Mouse (Mus musculus) midbrain, embryonic 11.5 days (tissue): ENCODE data around the gene Hp. TPM values are rescaled to one million over a fixed set of nuclear protein-coding genes. Genes with fewer than 3 reads are reported as not detected.

Source experiments
- ATAC-seq: fragments of 200-750 bp; cut with Nextera tagmentation; 2 replicates; pipeline ENCODE4 v1.8.0; 2017; ENCODE audit warnings: moderate TSS enrichment, moderate library complexity; ENCODE audit not compliant: low FRiP score
- DNase-seq: peaks from one replicate; pipeline ENCODE4 v3.0.0; 2015; ENCODE audit warnings: low spot score; ENCODE audit errors: missing footprints
- H3K27ac ChIP-seq: fragments of 300-500 bp; sonication (generic); 2 replicates; pipeline ENCODE4 v1.5.1; 2014; ENCODE audit warnings: low read depth, low read length
- H3K27me3 ChIP-seq: fragments of 300-500 bp; sonication (generic); 2 replicates; pipeline ENCODE4 v1.6.1; 2014; ENCODE audit warnings: mild to moderate bottlenecking, low read length, moderate library complexity, mixed read lengths; ENCODE audit not compliant: control insufficient read depth, insufficient read depth
- H3K36me3 ChIP-seq: fragments of 300-500 bp; sonication (generic); 2 replicates; pipeline ENCODE4 v1.6.1; 2014; ENCODE audit warnings: mild to moderate bottlenecking, low read length, moderate library complexity, mixed read lengths; ENCODE audit not compliant: control insufficient read depth, insufficient read depth
- H3K4me1 ChIP-seq: fragments of 300-500 bp; sonication (generic); 2 replicates; pipeline ENCODE4 v1.6.1; 2014; ENCODE audit warnings: low read length; ENCODE audit not compliant: control insufficient read depth, insufficient read depth
- H3K4me2 ChIP-seq: fragments of 300-500 bp; sonication (generic); 2 replicates; pipeline ENCODE4 v1.6.1; 2014; ENCODE audit warnings: mild to moderate bottlenecking, moderate library complexity
- H3K4me3 ChIP-seq: fragments of 300-500 bp; sonication (generic); 2 replicates; pipeline ENCODE4 v1.5.1; 2014; ENCODE audit warnings: low read depth, low read length
- H3K9ac ChIP-seq: fragments of 300-500 bp; sonication (generic); 2 replicates; pipeline ENCODE4 v1.6.1; 2014; ENCODE audit warnings: low read length
- H3K9me3 ChIP-seq: fragments of 300-500 bp; sonication (generic); 2 replicates; pipeline ENCODE4 v1.6.1; 2016; ENCODE audit warnings: low read length; ENCODE audit not compliant: control insufficient read depth
- WGBS: fragments of 180-500 bp; shearing (Covaris S2); extraction: QIAGEN DNeasy Blood & Tissue Kit; methylation state at CpG from one replicate; pipeline ENCODE4 v1.1.7; 2014; 5-methylcytosine and 5-hydroxymethylcytosine counted together
- polyA plus RNA-seq: library from polyadenylated mRNA; unstranded; fragments of >200 nt; fragmentation: Nextera tagmentation; extraction: Ambion mirVana; gene quantifications from 2 replicates; pipeline ENCODE4 v1.2.1, GENCODE M21; 2014

The Hp gene
- polyA plus RNA-seq, 1 experiment from 2014 or later = 0.33 TPM

GRCm38 (mm10) chr8:109595854-109596253, 16.9 kb upstream of the Hp start:
- Histone ChIP-seq H3K36me3 (peaks cover 3% of the 10 kb centered on the region; the same call in 1 of the 2 replicates), H3K4me2 (no peak overlapping the region)

GRCm38 (mm10) chr8:109593117-109593788, 14.3 kb upstream of the Hp start:
- WGBS = 81% methylated on average over 6 of the region's 6 CpGs
- no peaks in the 10 kb centered on the region for H3K4me1 ChIP-seq
- H3K4me2 ChIP-seq = no peak overlapping the region
- H3K27ac ChIP-seq = no peak overlapping the region
- H3K9ac ChIP-seq = no peak overlapping the region
- H3K9me3 ChIP-seq = no peaks in the 10 kb centered on the region
- H3K4me3 ChIP-seq = no peak overlapping the region
- no peaks in the 10 kb centered on the region for H3K36me3 ChIP-seq
- DNase-seq (no peak), ATAC-seq (no peak)
- no peaks in the 10 kb centered on the region for H3K27me3 ChIP-seq

More at GRCm38 (mm10) chr8:109595854-109596253, 16.9 kb upstream of the Hp start:
- WGBS = 57% methylated on average over 8 of the region's 8 CpGs
- Histone ChIP-seq H3K27ac (no peak overlapping the region), H3K4me1 (no peaks in the 10 kb centered on the region), H3K9me3 (no peaks in the 10 kb centered on the region), H3K9ac (no peak overlapping the region), H3K27me3 (no peaks in the 10 kb centered on the region), H3K4me3 (no peak overlapping the region)
- DNase-seq (peak; percentile 86), ATAC-seq (no peak)

GRCm38 (mm10) chr8:109592164-109592563, 13.2 kb upstream of the Hp start:
- H3K9me3 ChIP-seq = no peaks in the 10 kb centered on the region

GRCm38 (mm10) chr8:109591367-109591766, 12.4 kb upstream of the Hp start:
- 88% methylated on average over 3 of the region's 3 CpGs for WGBS

More at GRCm38 (mm10) chr8:109592164-109592563, 13.2 kb upstream of the Hp start:
- H3K36me3 ChIP-seq = no peaks in the 10 kb centered on the region
- no peak overlapping the region for H3K4me2 ChIP-seq
- no peaks in the 10 kb centered on the region for H3K4me1 ChIP-seq
- ATAC-seq = no peak
- no peaks in the 10 kb centered on the region for H3K27me3 ChIP-seq
- no peak overlapping the region for H3K27ac ChIP-seq
- 96% methylated on average over 5 of the region's 5 CpGs for WGBS
- no peak overlapping the region for H3K4me3 ChIP-seq
- no peak for DNase-seq
- H3K9ac ChIP-seq = no peak overlapping the region

GRCm38 (mm10) chr8:109590901-109591300, 11.9 kb upstream of the Hp start:
- ATAC-seq (no peak), DNase-seq (no peak)
- Histone ChIP-seq H3K27ac (no peak overlapping the region), H3K27me3 (no peaks in the 10 kb centered on the region), H3K4me2 (no peak overlapping the region), H3K9ac (no peak overlapping the region), H3K4me1 (no peaks in the 10 kb centered on the region), H3K4me3 (no peak overlapping the region), H3K36me3 (no peaks in the 10 kb centered on the region), H3K9me3 (no peaks in the 10 kb centered on the region)
- 88% methylated on average over 9 of the region's 9 CpGs for WGBS

More at GRCm38 (mm10) chr8:109591367-109591766, 12.4 kb upstream of the Hp start:
- Histone ChIP-seq H3K27ac (no peak overlapping the region), H3K9me3 (no peaks in the 10 kb centered on the region), H3K27me3 (no peaks in the 10 kb centered on the region), H3K4me3 (no peak overlapping the region), H3K9ac (no peak overlapping the region), H3K4me1 (no peaks in the 10 kb centered on the region), H3K4me2 (no peak overlapping the region), H3K36me3 (no peaks in the 10 kb centered on the region)
- no peak for DNase-seq
- no peak for ATAC-seq

- no peaks in the 10 kb centered on the region for H3K9me3 ChIP-seq
- ATAC-seq = no peak
- H3K4me3 ChIP-seq = no peak overlapping the region
- no peak for DNase-seq
- H3K27ac ChIP-seq = no peak overlapping the region
- no peak overlapping the region for H3K4me2 ChIP-seq
- H3K9ac ChIP-seq = no peak overlapping the region
- 72% methylated on average over 7 of the region's 7 CpGs for WGBS
- no peaks in the 10 kb centered on the region for H3K36me3 ChIP-seq
- no peaks in the 10 kb centered on the region for H3K4me1 ChIP-seq
- no peaks in the 10 kb centered on the region for H3K27me3 ChIP-seq
These were observed 8.1 kb upstream of the Hp start for GRCm38 (mm10) chr8:109586972-109587504.

- no peaks in the 10 kb centered on the region for H3K36me3 ChIP-seq
- no peak overlapping the region for H3K4me3 ChIP-seq
- DNase-seq = no peak
- no peaks in the 10 kb centered on the region for H3K4me1 ChIP-seq
- H3K27ac ChIP-seq = no peak overlapping the region
- no peak overlapping the region for H3K4me2 ChIP-seq
- no peak for ATAC-seq
- no peaks in the 10 kb centered on the region for H3K9me3 ChIP-seq
- H3K9ac ChIP-seq = no peak overlapping the region
- H3K27me3 ChIP-seq = no peaks in the 10 kb centered on the region
These were observed 6.7 kb upstream of the Hp start for GRCm38 (mm10) chr8:109585652-109586051.

GRCm38 (mm10) chr8:109584830-109585229, 5.9 kb upstream of the Hp start:
- H3K27me3 ChIP-seq = no peaks in the 10 kb centered on the region
- no peak overlapping the region for H3K4me3 ChIP-seq
- ATAC-seq (no peak), DNase-seq (no peak)
- H3K9ac ChIP-seq = no peak overlapping the region
- WGBS = 85% methylated on average over 3 of the region's 3 CpGs
- H3K36me3 ChIP-seq = no peaks in the 10 kb centered on the region
- no peaks in the 10 kb centered on the region for H3K9me3 ChIP-seq
- H3K4me1 ChIP-seq = no peaks in the 10 kb centered on the region
- H3K4me2 ChIP-seq = no peak overlapping the region
- no peak overlapping the region for H3K27ac ChIP-seq

- Histone ChIP-seq H3K4me2 (no peak overlapping the region), H3K27me3 (no peaks in the 10 kb centered on the region), H3K4me1 (no peaks in the 10 kb centered on the region), H3K9ac (no peak overlapping the region), H3K36me3 (no peaks in the 10 kb centered on the region), H3K9me3 (no peaks in the 10 kb centered on the region), H3K27ac (no peak overlapping the region), H3K4me3 (no peak overlapping the region)
- 86% methylated on average over 4 of the region's 4 CpGs for WGBS
- DNase-seq (no peak), ATAC-seq (no peak)
These were observed 5.3 kb upstream of the Hp start for GRCm38 (mm10) chr8:109584293-109584692.
